Mouse (Mus musculus) forebrain, embryonic 12.5 days (tissue): Measurements from ENCODE around the gene Mup10. TPM values are rescaled to one million over a fixed set of nuclear protein-coding genes. Genes with fewer than 3 reads are reported as not detected.
"Not testable (repeated sequence)": the region's sequence is repeated elsewhere in the genome, so short reads cannot be mapped to it uniquely, and the experiment has no call there.

Experiments
- ATAC-seq: fragments of 200-750 bp; cut with Nextera tagmentation; 2 replicates; pipeline ENCODE4 v1.8.0; 2017; ENCODE audit warnings: moderate TSS enrichment; ENCODE audit not compliant: low FRiP score
- H3K27ac ChIP-seq: fragments of 300-500 bp; sonication (generic); 2 replicates; pipeline ENCODE4 v1.5.1; 2016; ENCODE audit warnings: mild to moderate bottlenecking
- H3K27me3 ChIP-seq: fragments of 300-500 bp; sonication (generic); 2 replicates; pipeline ENCODE4 v1.6.1; 2016; ENCODE audit warnings: mild to moderate bottlenecking
- H3K36me3 ChIP-seq: fragments of 300-500 bp; sonication (generic); replicated peaks from 2 replicates; pipeline ENCODE4 v1.6.1; 2016; ENCODE audit warnings: mild to moderate bottlenecking
- H3K4me1 ChIP-seq: fragments of 300-500 bp; sonication (generic); 2 replicates; pipeline ENCODE4 v1.6.1; 2016
- H3K4me2 ChIP-seq: fragments of 300-500 bp; sonication (generic); 2 replicates; pipeline ENCODE4 v1.6.1; 2016; ENCODE audit warnings: mild to moderate bottlenecking, moderate library complexity
- H3K4me3 ChIP-seq: fragments of 300-500 bp; sonication (generic); replicated peaks from 2 replicates; pipeline ENCODE4 v1.5.1; 2016; ENCODE audit warnings: mild to moderate bottlenecking
- H3K9ac ChIP-seq: fragments of 300-500 bp; sonication (generic); 2 replicates; pipeline ENCODE4 v1.6.1; 2016; ENCODE audit warnings: mild to moderate bottlenecking
- H3K9me3 ChIP-seq: fragments of 300-500 bp; sonication (generic); 2 replicates; pipeline ENCODE4 v1.6.1; 2016
- WGBS: fragments of 180-500 bp; shearing (Covaris S2); methylation state at CpG from one replicate; pipeline ENCODE4 v1.1.7; 2016; 5-methylcytosine and 5-hydroxymethylcytosine counted together
- polyA plus RNA-seq: library from polyadenylated mRNA; unstranded; fragments of >200 nt; fragmentation: Nextera tagmentation; extraction: Ambion mirVana; gene quantifications from 2 replicates; pipeline ENCODE4 v1.2.1, GENCODE M21; 2016

Mup10 gene
- polyA plus RNA-seq, result not detected in 2 replicates

- H3K9me3 ChIP-seq, H3K4me1 ChIP-seq, H3K27ac ChIP-seq, H3K9ac ChIP-seq, H3K27me3 ChIP-seq, H3K4me3 ChIP-seq, ATAC-seq, H3K4me2 ChIP-seq, H3K36me3 ChIP-seq: not testable (repeated sequence)
- WGBS, result 85% methylated on average over 2 of the region's 2 CpGs
Observed at GRCm38 (mm10) chr4:60582099-60582498, at the start of gene Mup10. Gene Mup10 (minus strand): TSS chr4:60582199.

Other genes starting within 250 kb of the Mup10 start
- not detected in 2 replicates for gene Mup9, start 160.2 kb downstream of the Mup10 start, polyA plus RNA-seq
- not detected in 2 replicates for gene Mup1, start 80.2 kb downstream of the Mup10 start, polyA plus RNA-seq
- gene Mup11, start 80.2 kb upstream of the Mup10 start, polyA plus RNA-seq, result not detected in 2 replicates
- not detected in 2 replicates for gene Mup12, start 159.1 kb upstream of the Mup10 start, polyA plus RNA-seq
- not detected in 2 replicates for gene Mup22, start 239.3 kb upstream of the Mup10 start, polyA plus RNA-seq